Mouse (Mus musculus) 416B (cell line): ENCODE measurements around the gene Aldh8a1.
"Not testable (repeated sequence)": the region's sequence is repeated elsewhere in the genome, so short reads cannot be mapped to it uniquely, and the experiment has no call there.

Experiments
- DNase-seq: peaks from one replicate; pipeline ENCODE4 v3.0.0; 2011; ENCODE audit warnings: low read depth

The Aldh8a1 gene

DNA sequence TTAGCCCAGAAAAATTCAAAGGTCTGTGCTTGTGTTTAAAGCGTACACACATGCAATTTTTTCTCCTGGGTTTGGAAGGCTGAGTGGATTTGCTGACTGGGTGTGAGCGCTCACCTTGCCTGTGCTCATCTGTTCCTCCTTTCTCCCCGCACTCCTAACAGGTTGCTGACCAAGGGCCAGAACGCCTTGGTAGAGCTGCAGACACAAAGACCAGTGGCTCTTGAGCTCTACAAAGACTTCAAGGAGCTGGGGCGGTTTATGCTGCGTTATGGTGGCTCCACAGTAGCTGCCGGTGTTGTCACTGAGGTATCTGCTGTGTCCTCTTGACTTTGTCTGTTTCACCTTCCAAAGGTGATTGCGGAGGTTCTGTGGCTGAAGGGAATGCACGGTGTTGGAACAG lies 9.6 kb upstream of the Aldh8a1 start:
- DNase-seq = no peak

- no peak for DNase-seq
These were observed 7.5 kb upstream of the Aldh8a1 start for GRCm38 (mm10) chr10:21369586-21369985.

DNA sequence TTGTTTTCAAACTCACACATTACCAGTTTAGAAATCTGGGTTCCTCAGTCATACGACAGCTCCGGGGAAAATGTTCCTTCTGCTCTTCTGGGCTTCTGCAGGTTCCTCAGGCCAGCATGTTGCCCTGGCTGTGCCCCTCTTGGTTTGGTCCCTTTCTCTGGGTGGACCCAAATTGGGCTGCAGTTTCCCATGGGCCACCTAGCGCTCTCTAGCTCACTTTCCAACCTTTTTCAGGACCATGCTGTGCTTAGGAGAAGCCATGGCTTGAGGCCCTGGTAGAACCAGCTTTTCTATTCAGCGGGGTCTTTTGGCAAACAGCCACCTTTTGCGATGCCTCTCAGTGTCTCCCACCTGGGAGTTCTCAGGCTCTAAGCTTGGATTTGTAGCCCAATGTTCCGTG lies 4.8 kb upstream of the Aldh8a1 start:
- DNase-seq = no peak

GRCm38 (mm10) chr10:21378196-21378944 lies 1.3 kb downstream of the Aldh8a1 start:
- peak; percentile 60 for DNase-seq

DNA sequence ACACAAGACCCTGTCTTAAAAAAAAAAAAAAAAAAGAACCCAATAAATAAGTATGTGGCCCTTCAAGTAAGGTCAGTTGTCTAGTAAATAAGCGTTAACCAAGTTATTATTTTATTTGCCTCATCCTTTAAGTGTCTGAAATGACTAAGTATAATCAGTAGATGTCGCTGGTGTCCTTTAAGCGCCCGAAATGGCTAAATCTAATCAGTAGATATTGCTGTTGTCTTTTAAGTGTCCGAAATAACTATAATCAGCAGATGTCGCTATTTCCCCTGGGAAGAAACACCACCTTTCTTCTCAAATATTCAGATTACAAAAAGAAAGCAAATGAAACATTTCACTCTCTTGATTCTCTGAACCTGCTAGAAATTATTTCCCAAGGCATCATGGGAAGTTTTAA lies 5.8 kb downstream of the Aldh8a1 start:
- peak; percentile 93 for DNase-seq

- DNase-seq = no peak
These were observed 8.1 kb downstream of the Aldh8a1 start for GRCm38 (mm10) chr10:21385111-21385663.

GRCm38 (mm10) chr10:21389075-21389474 lies 12.0 kb downstream of the Aldh8a1 start:
- DNase-seq = no peak

GRCm38 (mm10) chr10:21390440-21390839 lies 13.3 kb downstream of the Aldh8a1 start:
- DNase-seq = no peak

- no peak for DNase-seq
These were observed 14.2 kb downstream of the Aldh8a1 start for GRCm38 (mm10) chr10:21391286-21391685.

DNA sequence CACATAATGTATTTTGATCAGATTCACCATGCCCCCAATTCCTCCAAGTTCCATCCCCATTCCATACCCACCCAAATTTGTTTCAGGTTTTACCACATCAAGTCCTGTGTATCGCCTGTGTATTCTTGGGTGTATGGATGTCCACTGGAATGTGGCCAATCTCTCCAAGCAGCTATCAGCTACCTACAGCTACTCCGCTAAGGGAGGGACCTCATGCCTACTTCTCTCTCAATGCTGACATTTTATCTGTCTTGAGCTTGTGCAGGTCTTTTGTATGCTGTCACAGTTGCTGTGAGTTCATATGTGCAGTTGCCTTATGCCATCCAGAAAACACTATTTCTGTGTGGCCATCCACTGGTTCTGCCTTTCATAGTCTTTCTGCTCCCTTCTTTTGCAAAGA lies 16.3 kb downstream of the Aldh8a1 start:
- no peak for DNase-seq

DNA sequence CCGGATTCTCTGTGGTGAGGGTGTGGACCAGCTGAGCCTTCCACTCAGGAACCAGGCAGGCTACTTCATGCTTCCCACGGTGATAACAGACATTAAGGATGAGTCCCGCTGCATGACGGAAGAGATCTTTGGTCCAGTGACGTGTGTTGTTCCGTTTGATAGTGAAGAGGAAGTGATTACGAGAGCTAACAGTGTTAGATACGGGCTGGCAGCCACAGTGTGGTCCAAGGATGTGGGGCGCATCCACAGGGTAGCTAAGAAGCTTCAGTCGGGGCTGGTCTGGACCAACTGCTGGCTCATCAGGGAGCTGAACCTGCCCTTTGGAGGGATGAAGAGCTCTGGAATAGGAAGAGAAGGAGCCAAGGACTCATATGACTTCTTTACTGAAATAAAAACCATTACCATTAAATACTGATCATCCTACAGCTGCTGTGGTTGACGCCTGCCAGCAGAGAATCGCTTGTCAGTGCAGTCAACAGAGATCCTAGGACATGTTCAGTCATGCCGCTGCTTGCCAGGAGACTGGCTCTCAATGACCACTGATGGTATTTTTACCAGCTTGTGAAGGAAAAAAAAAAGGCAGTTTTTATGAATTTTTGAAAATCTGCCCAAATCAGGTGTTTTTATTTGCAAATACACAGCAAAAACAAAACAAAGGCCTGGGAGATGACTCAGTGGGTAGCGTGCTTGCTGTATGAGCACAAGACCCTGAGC lies 18.5 kb downstream of the Aldh8a1 start:
- DNase-seq = peak; percentile 64

- DNase-seq = not testable (repeated sequence)
These were observed 21.9 kb downstream of the Aldh8a1 start for GRCm38 (mm10) chr10:21398873-21399425.

GRCm38 (mm10) chr10:21399622-21400021 lies 22.5 kb downstream of the Aldh8a1 start:
- no peak for DNase-seq

- DNase-seq = no peak
These were observed 22.9 kb downstream of the Aldh8a1 start for GRCm38 (mm10) chr10:21400031-21400430.

DNA sequence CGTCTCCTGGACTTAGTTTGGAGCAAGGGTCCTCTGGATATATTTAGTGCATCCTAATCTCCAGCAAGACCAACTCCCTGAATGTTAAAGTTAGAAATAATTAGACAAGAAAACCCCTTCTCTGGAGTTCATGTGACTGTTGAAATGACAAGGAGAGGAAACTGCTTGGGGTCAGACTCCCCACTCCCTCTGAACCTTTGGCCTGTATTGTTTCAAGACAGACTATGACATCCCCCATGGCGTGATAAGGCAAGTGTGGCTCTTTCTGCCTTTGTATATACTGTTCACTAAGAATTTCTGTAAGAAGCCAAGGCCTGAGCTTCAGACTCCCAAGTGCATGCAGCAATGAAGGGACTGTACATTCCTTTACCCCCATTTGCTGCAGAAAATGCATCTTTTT lies 23.4 kb downstream of the Aldh8a1 start:
- no peak for DNase-seq

GRCm38 (mm10) chr10:21401259-21401658 lies 24.2 kb downstream of the Aldh8a1 start:
- no peak for DNase-seq

DNA sequence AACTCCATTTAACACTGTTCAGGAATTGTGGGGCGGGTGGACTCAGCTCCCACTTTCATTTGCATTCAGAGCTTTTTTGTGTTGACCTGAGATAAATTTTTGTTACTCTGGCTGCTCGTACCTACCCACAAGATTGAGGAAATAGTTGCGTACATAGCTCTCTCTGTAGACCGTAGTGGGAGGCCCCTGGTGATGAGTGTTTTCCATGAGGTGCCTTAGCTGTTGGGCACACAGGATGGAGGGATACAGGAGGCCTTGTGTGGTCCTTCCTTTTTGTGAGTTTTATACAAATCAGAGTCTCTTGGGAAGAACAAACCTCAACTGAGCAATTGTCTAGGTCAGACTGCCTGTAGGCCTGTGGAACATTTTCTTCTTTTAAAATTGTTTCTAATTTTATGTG lies 27.7 kb downstream of the Aldh8a1 start:
- DNase-seq = no peak

GRCm38 (mm10) chr10:21405707-21406534 lies 28.8 kb downstream of the Aldh8a1 start:
- DNase-seq = no peak

- DNase-seq = no peak
These were observed 33.6 kb downstream of the Aldh8a1 start for GRCm38 (mm10) chr10:21410711-21411110.

- DNase-seq = no peak
These were observed 34.6 kb downstream of the Aldh8a1 start for GRCm38 (mm10) chr10:21411621-21412205.

DNA sequence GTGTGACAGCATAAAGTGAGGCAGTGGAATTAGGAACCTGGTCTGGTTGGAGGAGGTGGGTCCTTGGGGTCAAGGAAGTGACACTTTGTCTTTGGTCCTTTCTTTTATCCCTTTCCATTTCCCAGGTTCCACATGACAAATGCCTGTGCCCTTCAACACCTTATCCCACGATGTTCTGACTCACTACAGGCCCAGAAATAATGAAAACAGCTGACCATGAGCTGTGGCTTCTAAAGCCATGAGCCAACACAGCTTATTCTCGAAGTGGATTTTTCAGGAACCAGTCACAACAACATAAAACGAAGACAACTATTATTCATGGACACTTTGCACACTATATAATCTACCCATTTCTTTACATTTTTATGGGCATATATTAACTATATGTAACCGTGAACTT lies 37.9 kb downstream of the Aldh8a1 start:
- DNase-seq = no peak

DNA sequence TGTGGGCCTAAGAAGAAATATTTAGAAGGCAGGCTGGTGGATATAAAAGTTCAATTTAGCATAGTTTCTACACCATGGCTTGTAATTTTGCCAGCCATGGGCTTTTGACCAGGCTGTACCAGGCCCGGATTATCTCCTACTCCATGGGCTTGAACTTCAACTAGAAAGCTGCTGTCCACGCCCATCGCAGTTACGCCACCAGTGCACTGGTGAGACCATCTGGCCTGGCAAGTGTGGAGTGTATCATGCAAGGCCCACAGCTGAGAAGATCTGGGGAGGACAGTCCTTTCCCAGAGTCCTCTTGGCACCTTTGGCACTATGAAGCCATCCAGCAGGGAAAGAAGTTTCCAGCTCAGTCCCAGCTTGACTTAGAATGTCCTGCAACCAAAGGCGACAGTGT lies 39.1 kb downstream of the Aldh8a1 start:
- DNase-seq = no peak
